Mouse (Mus musculus) brain, embryonic 14.5 days (tissue): ENCODE data around the gene Cep19.

Source experiments
- CTCF ChIP-seq: fragments of 200-500 bp; IDR thresholded peaks from 2 replicates; pipeline ENCODE4 v1.5.1; 2012; ENCODE audit warnings: inconsistent platforms, mild to moderate bottlenecking, moderate library complexity, borderline replicate concordance; ENCODE audit not compliant: insufficient read depth, insufficient read length; ENCODE audit errors: extremely low read depth
- POLR2A ChIP-seq: fragments of 200-500 bp; IDR thresholded peaks from 2 replicates; pipeline ENCODE4 v1.6.1; 2012; ENCODE audit warnings: mild to moderate bottlenecking, inconsistent platforms, borderline replicate concordance; ENCODE audit not compliant: poor library complexity, insufficient read depth, insufficient read length, severe bottlenecking; ENCODE audit errors: extremely low read depth

DNA sequence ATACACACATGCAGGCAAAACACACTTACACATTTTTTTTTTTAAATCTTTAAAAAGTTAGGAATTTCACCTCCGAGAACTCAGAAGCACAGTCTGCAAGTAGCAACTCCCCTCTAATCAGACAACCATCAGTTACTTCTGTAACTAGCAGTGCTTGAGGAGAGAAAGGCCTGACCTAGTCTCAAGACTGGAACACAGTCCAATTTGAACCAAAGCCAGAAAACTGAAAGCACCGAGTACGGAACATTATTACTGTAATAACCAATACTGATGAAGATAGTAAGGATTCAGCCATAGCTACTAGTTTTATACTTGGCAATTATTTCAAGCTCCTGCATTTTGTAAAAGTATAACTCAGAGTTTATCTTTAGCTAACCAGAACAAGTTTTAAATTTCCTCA lies 23.2 kb upstream of the Cep19 start:
- no peak for TF ChIP-seq CTCF
- TF ChIP-seq POLR2A = no peak
